Mouse (Mus musculus): ENCODE data around the gene Cdkn1b. TPM values are rescaled to one million over a fixed set of nuclear protein-coding genes. Genes with fewer than 3 reads are reported as not detected.

Gene Cdkn1b
- polyA plus RNA-seq, 1 experiment from 2014 or later, result 24.1 TPM

GRCm38 (mm10) chr6:134896570-134897436 is 23.4 kb upstream of the Cdkn1b start:
- H3K9me3 ChIP-seq (ENCODE audit: control insufficient read depth, low read length), result no peaks in the 10 kb centered on the region
- no peaks in the 10 kb centered on the region; the same call in 1 of the 2 replicates for H3K4me1 ChIP-seq (replicated peaks; ENCODE audit: control insufficient read depth, insufficient read depth, low read length)
- H3K4me2 ChIP-seq (replicated peaks; ENCODE audit: low read depth, low read length), result peak overlapping the region; percentile 51
- H3K27me3 ChIP-seq (ENCODE audit: control insufficient read depth, insufficient read depth, low read length), result no peaks in the 10 kb centered on the region
- ATAC-seq (ENCODE audit: low FRiP score) (no peak), DNase-seq (ENCODE audit: low spot score) (no peak)
- no peak overlapping the region for H3K27ac ChIP-seq (ENCODE audit: low read depth, low read length)
- H3K9ac ChIP-seq (ENCODE audit: low read depth, low read length), result peak overlapping the region; percentile 81
- 53% methylated on average over 15 of the region's 15 CpGs for WGBS
- peak overlapping the region; percentile 43 for H3K4me3 ChIP-seq (ENCODE audit: low read depth, low read length)
- no peaks in the 10 kb centered on the region for H3K36me3 ChIP-seq (ENCODE audit: control insufficient read depth, insufficient read depth, low read length)

- Histone ChIP-seq H3K4me2 (replicated peaks; ENCODE audit: low read depth, low read length) (peak overlapping the region; percentile 51), H3K9me3 (ENCODE audit: control insufficient read depth, low read length) (no peaks in the 10 kb centered on the region), H3K36me3 (ENCODE audit: control insufficient read depth, insufficient read depth, low read length) (no peaks in the 10 kb centered on the region), H3K27ac (ENCODE audit: low read depth, low read length) (peak overlapping the region; percentile 100), H3K9ac (ENCODE audit: low read depth, low read length) (peak overlapping the region; percentile 81), H3K4me3 (ENCODE audit: low read depth, low read length) (peak overlapping the region; percentile 43), H3K4me1 (replicated peaks; ENCODE audit: control insufficient read depth, insufficient read depth, low read length) (no peaks in the 10 kb centered on the region; the same call in 1 of the 2 replicates), H3K27me3 (ENCODE audit: control insufficient read depth, insufficient read depth, low read length) (no peaks in the 10 kb centered on the region)
- DNase-seq (ENCODE audit: low spot score) (peak; percentile 98), ATAC-seq (ENCODE audit: low FRiP score) (peak; percentile 93)
- WGBS, result under 1% methylated on average over 38 of the region's 38 CpGs
Observed at GRCm38 (mm10) chr6:134897443-134898094, 22.6 kb upstream of the Cdkn1b start.

GRCm38 (mm10) chr6:134898095-134898965 is 21.9 kb upstream of the Cdkn1b start, which contains the start of gene Gpr19:
Gpr19 (minus strand) TSS chr6:134898578.
- Histone ChIP-seq H3K4me1 (replicated peaks; ENCODE audit: control insufficient read depth, insufficient read depth, low read length) (no peaks in the 10 kb centered on the region; the same call in 1 of the 2 replicates), H3K9ac (ENCODE audit: low read depth, low read length) (peak within 1 kb of the TSS; percentile 81), H3K4me3 (ENCODE audit: low read depth, low read length) (peak within 1 kb of the TSS; percentile 43), H3K9me3 (ENCODE audit: control insufficient read depth, low read length) (no peaks in the 10 kb centered on the region), H3K36me3 (ENCODE audit: control insufficient read depth, insufficient read depth, low read length) (no peaks in the 10 kb centered on the region), H3K4me2 (replicated peaks; ENCODE audit: low read depth, low read length) (peak within 1 kb of the TSS; percentile 51), H3K27ac (ENCODE audit: low read depth, low read length) (peak within 1 kb of the TSS; percentile 100), H3K27me3 (ENCODE audit: control insufficient read depth, insufficient read depth, low read length) (no peaks in the 10 kb centered on the region)
- ATAC-seq (ENCODE audit: low FRiP score), result peak; percentile 94
- DNase-seq (ENCODE audit: low spot score), result peak; percentile 95
- WGBS, result under 1% methylated on average over 51 of the region's 51 CpGs

- Histone ChIP-seq H3K4me2 (replicated peaks; ENCODE audit: low read depth, low read length) (no peak overlapping the region), H3K36me3 (ENCODE audit: control insufficient read depth, insufficient read depth, low read length) (no peaks in the 10 kb centered on the region), H3K4me1 (replicated peaks; ENCODE audit: control insufficient read depth, insufficient read depth, low read length) (no peaks in the 10 kb centered on the region), H3K9me3 (ENCODE audit: control insufficient read depth, low read length) (no peaks in the 10 kb centered on the region), H3K27ac (ENCODE audit: low read depth, low read length) (no peak overlapping the region), H3K9ac (ENCODE audit: low read depth, low read length) (no peak overlapping the region), H3K4me3 (ENCODE audit: low read depth, low read length) (no peak overlapping the region), H3K27me3 (ENCODE audit: control insufficient read depth, insufficient read depth, low read length) (no peaks in the 10 kb centered on the region)
- 91% methylated on average over 4 of the region's 4 CpGs for WGBS
- DNase-seq (ENCODE audit: low spot score) (no peak), ATAC-seq (ENCODE audit: low FRiP score) (no peak)
Observed at GRCm38 (mm10) chr6:134903368-134903767, 16.8 kb upstream of the Cdkn1b start.

- no peaks in the 10 kb centered on the region for H3K9me3 ChIP-seq (ENCODE audit: control insufficient read depth, low read length)
- H3K4me3 ChIP-seq (ENCODE audit: low read depth, low read length), result no peak overlapping the region
- H3K9ac ChIP-seq (ENCODE audit: low read depth, low read length), result no peak overlapping the region
- no peaks in the 10 kb centered on the region for H3K4me1 ChIP-seq (replicated peaks; ENCODE audit: control insufficient read depth, insufficient read depth, low read length)
- WGBS, result 95% methylated on average over 10 of the region's 10 CpGs
- ATAC-seq (ENCODE audit: low FRiP score), result no peak
- no peaks in the 10 kb centered on the region for H3K36me3 ChIP-seq (ENCODE audit: control insufficient read depth, insufficient read depth, low read length)
- H3K4me2 ChIP-seq (replicated peaks; ENCODE audit: low read depth, low read length), result no peak overlapping the region
- no peaks in the 10 kb centered on the region for H3K27me3 ChIP-seq (ENCODE audit: control insufficient read depth, insufficient read depth, low read length)
- no peak for DNase-seq (ENCODE audit: low spot score)
- no peak overlapping the region for H3K27ac ChIP-seq (ENCODE audit: low read depth, low read length)
Observed at GRCm38 (mm10) chr6:134903891-134904884, 16.0 kb upstream of the Cdkn1b start.

GRCm38 (mm10) chr6:134905811-134906210 is 14.4 kb upstream of the Cdkn1b start:
- Histone ChIP-seq H3K9ac (ENCODE audit: low read depth, low read length) (no peak overlapping the region), H3K9me3 (ENCODE audit: control insufficient read depth, low read length) (no peaks in the 10 kb centered on the region), H3K4me2 (replicated peaks; ENCODE audit: low read depth, low read length) (no peak overlapping the region), H3K4me3 (ENCODE audit: low read depth, low read length) (no peak overlapping the region), H3K36me3 (ENCODE audit: control insufficient read depth, insufficient read depth, low read length) (no peaks in the 10 kb centered on the region), H3K27me3 (ENCODE audit: control insufficient read depth, insufficient read depth, low read length) (no peaks in the 10 kb centered on the region), H3K4me1 (replicated peaks; ENCODE audit: control insufficient read depth, insufficient read depth, low read length) (no peaks in the 10 kb centered on the region), H3K27ac (ENCODE audit: low read depth, low read length) (no peak overlapping the region)
- ATAC-seq (ENCODE audit: low FRiP score), result no peak
- 88% methylated on average over 1 of the region's 1 CpGs for WGBS
- DNase-seq (ENCODE audit: low spot score), result no peak

GRCm38 (mm10) chr6:134914523-134914922 is 5.7 kb upstream of the Cdkn1b start:
- Histone ChIP-seq H3K4me3 (ENCODE audit: low read depth, low read length) (no peak overlapping the region), H3K9me3 (ENCODE audit: control insufficient read depth, low read length) (no peaks in the 10 kb centered on the region), H3K4me2 (replicated peaks; ENCODE audit: low read depth, low read length) (no peak overlapping the region), H3K9ac (ENCODE audit: low read depth, low read length) (no peak overlapping the region), H3K27ac (ENCODE audit: low read depth, low read length) (no peak overlapping the region), H3K4me1 (replicated peaks; ENCODE audit: control insufficient read depth, insufficient read depth, low read length) (0 out of 2 replicates have a peak, but pooled peaks cover 2% of the 10 kb centered on the region), H3K27me3 (ENCODE audit: control insufficient read depth, insufficient read depth, low read length) (no peaks in the 10 kb centered on the region), H3K36me3 (ENCODE audit: control insufficient read depth, insufficient read depth, low read length) (no peaks in the 10 kb centered on the region)
- ATAC-seq (ENCODE audit: low FRiP score), result no peak
- no peak for DNase-seq (ENCODE audit: low spot score)
- 90% methylated on average over 5 of the region's 5 CpGs for WGBS

Data from hindbrain, embryonic 11.5 days (tissue).